Mouse (Mus musculus) embryo, embryonic 9.5 days (tissue): ENCODE data around the gene Zfp663.

Experiments used
- DNase-seq: peaks from one replicate; pipeline ENCODE4 v3.0.0-alpha.2; 2017; ENCODE audit errors: extremely low spot score

The Zfp663 gene

DNA sequence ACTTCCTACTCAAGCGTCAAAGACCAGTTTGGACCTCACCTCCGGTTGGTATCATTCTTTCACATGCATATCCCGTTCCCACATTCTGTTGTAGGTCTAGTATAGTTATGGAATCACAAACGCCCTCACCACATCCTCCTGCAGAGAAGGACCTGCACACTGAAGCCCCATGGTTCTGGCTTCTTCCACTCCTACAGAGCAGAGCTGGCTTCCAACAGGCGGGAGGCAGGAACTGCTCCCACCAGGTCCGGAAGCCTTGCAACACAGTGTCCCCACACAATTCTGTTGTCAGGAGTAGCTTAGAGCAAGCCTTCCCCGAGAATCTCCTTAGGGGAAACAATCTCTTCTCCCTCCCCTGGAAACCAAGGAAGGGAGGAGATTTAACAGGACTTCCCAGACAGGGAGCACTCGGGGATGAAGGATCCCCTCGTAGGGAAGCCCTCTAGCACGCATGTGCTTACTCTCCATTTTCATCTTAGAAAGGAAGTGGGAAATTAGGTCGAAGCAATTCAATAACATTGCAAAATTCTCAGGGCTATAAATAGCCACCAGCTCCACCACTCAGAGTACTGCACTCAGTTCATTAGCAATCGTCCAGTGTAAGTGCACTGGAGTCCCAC is 47.9 kb downstream of the Zfp663 start:
- no peak for DNase-seq

- DNase-seq = no peak
Measured at GRCm38 (mm10) chr2:165319503-165319902, 49.0 kb downstream of the Zfp663 start.

DNA sequence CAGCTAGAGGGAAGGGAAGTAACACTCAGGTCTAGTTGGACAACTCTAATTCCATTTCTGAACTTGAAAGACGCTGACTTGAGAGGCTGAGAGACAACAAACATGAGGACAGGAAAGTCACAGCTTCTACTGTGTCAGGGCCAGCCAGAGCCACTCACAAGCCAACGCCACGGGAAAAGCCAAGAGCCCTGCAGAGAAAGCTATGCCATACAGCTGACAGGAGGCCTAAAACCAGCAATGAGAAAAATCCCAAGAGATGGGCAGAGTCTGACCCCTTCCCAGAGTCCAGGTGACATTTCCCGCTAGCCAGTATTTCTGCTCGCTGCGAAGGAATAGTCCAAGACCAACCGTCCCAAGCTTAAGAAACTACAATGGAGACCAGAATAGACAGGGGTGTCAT is 49.6 kb downstream of the Zfp663 start:
- DNase-seq = no peak

DNA sequence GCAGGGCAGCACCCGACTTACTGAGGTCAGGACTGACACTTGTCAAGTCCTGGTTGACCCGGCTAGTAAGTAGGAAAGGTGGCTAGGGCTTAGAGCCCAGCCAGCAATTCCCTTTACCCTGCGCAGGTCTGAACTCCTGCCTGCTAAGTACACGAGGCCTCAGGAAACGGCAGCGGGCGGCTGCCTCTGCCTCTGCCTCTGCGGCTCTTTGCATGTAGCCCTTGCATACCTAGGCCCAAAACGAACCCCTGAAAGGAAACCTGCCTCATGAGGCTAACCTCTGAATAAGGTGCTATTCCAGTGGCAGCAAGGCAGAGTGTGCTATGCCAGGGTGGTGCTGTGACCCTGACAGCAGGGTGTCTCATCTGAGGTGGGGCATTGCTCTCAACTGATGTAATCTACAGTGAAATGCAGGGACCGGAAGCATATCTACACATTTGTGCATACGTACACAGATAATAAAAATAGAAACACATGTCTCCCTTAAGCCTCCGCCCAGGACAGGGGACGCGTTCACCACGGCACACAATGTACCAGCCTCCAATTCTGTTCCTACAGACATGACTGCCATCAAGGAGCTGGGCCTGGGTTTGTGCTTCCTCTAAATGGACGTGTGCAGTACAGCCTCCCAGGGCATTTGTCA is 50.8 kb downstream of the Zfp663 start:
- DNase-seq = no peak

- peak; percentile 79 for DNase-seq
Measured at GRCm38 (mm10) chr2:165316837-165317473, 51.6 kb downstream of the Zfp663 start.

- DNase-seq = no peak
Measured at GRCm38 (mm10) chr2:165316204-165316603, 52.3 kb downstream of the Zfp663 start.

DNA sequence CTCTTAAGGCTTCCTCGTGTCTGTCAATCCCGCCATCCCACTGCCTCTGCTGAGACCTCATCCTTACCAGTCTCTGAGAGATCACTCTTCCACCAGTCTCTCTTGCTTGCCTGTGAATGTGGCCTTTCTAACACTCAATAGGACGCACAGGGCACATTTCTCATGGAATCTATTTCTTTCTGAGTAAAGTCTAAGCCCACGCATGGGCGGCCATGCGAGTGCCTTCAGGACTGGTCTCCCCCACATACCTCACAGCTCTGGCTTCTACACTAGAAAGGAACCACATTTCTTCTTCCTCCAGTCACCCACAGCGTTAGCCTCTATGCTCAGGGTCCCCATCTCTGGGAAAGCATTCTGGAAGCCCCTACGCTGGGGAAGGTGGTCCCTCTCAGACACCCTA is 54.3 kb downstream of the Zfp663 start:
- DNase-seq = no peak

DNA sequence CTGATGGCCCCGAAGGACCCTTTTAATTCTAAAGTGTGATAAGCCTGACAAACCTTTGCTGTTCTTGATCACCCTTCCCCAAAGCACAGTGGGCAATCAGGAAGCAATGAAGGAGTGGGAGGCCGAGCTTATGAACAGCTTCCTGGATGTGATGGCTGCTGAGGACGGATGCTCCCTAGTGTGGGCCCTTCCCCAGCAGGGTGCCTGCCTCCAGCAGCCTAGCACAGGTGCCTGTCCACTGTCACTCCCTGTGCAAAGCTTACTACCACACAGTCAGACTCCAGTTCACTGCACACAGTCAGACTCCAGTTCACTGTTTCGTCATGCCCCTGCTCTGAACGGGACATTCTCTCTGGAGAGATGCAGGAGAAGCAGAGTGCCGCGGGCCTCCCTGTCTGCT is 56.1 kb downstream of the Zfp663 start:
- DNase-seq = no peak

DNA sequence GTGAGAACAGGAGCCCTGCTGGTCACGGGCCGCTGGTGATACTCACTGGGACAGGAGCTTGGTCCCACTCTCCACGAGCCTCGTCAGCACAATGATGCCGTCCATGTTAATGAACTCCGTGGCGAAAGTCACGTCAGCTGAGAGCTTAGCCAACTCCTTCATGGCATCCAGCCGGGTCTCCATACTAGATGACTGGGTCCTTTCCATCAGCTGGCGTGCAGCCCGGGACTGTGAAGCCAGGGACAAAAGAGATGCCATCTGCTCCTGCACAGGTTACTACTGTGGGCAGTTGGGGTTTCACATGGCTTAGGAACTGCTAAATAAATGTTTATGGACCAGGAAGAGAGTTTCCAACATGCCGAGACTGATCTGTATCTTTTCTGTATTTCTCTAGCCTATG is 57.0 kb downstream of the Zfp663 start:
- no peak for DNase-seq

DNA sequence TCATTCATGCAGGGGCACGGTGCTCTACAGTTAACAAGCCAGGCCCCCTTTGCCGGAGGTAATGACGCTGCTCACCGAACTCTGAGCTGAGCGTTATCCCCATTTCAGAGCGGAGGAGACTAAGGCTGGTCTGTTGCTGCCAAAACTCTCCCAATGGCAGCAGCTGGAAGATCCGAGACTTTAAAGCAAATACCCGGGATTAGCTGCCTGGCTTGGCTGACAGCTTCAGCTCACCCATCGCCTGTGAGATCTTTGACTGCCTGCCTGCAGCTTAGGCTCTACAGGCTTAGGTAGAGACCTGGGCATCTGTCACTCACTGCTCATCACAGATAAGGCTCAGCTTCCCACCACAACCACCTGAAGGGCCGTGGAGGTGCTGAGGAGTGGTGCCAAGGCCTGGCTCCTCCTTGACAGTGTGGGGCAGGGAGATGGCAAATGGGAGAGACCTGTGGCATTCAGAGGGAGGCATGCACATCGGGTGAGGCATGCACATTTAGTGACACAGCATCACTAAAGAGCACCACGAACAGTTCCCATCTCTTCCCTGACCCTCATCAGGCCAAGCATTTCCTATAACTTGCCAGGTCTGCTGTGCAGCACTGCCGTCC is 57.6 kb downstream of the Zfp663 start:
- DNase-seq = no peak

- DNase-seq = no peak
Measured at GRCm38 (mm10) chr2:165307801-165308200, 60.7 kb downstream of the Zfp663 start.

DNA sequence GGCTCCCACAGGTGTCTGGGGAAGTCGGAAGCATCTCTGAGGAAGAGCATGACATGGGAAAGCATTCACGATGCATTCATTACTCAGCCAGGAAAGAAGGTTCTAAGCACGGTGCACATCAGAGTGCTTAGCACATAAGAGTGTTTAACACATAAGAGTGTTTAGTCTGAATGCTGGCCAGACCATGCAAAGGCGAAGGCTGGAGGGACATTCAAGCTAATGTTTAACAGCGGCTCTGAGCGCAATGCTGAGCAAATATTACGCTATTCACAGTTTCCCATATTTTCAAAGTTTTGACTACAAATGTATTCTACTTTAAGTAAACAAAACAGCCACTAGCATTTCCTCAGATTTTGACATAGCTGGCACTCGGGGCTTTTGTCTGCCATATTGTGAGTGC is 63.1 kb downstream of the Zfp663 start:
- no peak for DNase-seq

DNA sequence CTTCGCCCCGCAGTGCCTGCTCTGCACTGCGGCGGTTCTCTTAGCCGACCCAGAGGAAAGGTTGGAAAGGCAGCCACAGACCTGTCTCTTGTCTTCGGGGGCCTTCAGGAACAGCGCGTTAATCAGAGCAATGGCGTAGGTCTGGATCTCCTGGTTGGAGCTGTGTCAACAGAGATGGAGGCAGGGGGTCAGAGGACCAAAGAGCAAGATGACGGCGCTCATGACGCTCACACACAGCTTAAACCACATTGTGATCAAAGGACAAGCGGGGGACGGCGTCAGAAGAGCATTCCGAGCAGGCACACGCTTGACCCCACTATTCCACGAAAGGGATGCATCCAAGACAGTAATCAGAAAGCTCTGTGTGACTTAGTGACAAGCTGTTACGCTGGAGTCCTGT is 63.7 kb downstream of the Zfp663 start:
- DNase-seq = no peak

GRCm38 (mm10) chr2:165303354-165304012 is 65.0 kb downstream of the Zfp663 start:
- no peak for DNase-seq

DNA sequence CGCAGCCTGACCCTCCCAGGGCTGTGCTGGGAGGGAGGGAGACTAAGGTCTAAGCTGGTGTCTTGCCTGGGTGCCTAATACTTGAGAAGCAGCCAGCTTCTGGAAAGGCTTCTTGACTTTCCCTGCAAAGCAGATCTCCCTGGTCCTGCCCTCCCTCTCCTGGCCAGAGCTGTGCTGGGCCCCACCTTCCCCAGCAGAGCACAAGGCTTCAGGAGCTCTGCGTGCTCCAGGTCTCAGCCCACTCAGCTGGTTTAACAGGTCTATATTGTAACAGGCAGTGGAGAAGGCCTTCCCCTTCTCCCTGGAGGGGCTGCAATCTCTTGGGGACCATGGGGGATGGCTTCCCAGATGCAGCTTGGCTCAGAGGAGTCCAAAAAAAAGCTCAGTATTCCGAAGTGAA is 67.1 kb downstream of the Zfp663 start:
- DNase-seq = no peak
